Mouse (Mus musculus) liver, embryonic 14.5 days (tissue): ENCODE measurements around the gene Thra.

Experiments
- CTCF ChIP-seq: IDR thresholded peaks from 2 replicates; pipeline ENCODE4 v1.5.1; 2016; ENCODE audit warnings: antibody characterized with exemption, low read depth, control low read depth
- EP300 ChIP-seq: IDR thresholded peaks from 2 replicates; pipeline ENCODE4 v1.6.1; 2016; ENCODE audit warnings: antibody characterized with exemption, low read depth

GRCm38 (mm10) chr11:98748506-98749416 lies 8.3 kb downstream of the Thra start:
- TF ChIP-seq EP300, result no peak
- no peak for TF ChIP-seq CTCF
